Mouse (Mus musculus) cerebellum, adult 2 months (tissue): ENCODE results near the gene Atg4b. TPM values are rescaled to one million over a fixed set of nuclear protein-coding genes. Genes with fewer than 3 reads are reported as not detected.

ENCODE experiments used
- DNase-seq, 2 experiments: peaks; one replicate each; pipeline ENCODE4 v3.0.0; 2021
- H3K27ac ChIP-seq: fragments of 200-500 bp; 2 replicates; pipeline ENCODE4 v1.5.1; 2012; ENCODE audit warnings: low read length, control low read depth, inconsistent platforms; ENCODE audit not compliant: insufficient read depth
- H3K27me3 ChIP-seq: fragments of 200-500 bp; 2 replicates; pipeline ENCODE4 v1.6.1; 2012; ENCODE audit warnings: inconsistent platforms, mild to moderate bottlenecking, low read length, moderate library complexity; ENCODE audit not compliant: control insufficient read depth, insufficient read depth
- H3K4me1 ChIP-seq: fragments of 200-500 bp; 2 replicates; pipeline ENCODE4 v1.6.1; 2011; ENCODE audit warnings: low read length; ENCODE audit not compliant: control insufficient read depth, insufficient read depth
- H3K4me3 ChIP-seq: fragments of 200-500 bp; replicated peaks from 2 replicates; pipeline ENCODE3; 2011; ENCODE audit warnings: mild to moderate bottlenecking, low read depth, low read length, control low read depth; ENCODE audit not compliant: insufficient read depth
- CTCF ChIP-seq: fragments of 200-500 bp; IDR thresholded peaks from 2 replicates; pipeline ENCODE4 v1.5.1; 2011; ENCODE audit warnings: low read depth, mild to moderate bottlenecking, control low read depth, low read length, moderate library complexity, borderline replicate concordance; ENCODE audit not compliant: insufficient read depth
- POLR2A ChIP-seq: fragments of 200-500 bp; IDR thresholded peaks from 2 replicates; pipeline ENCODE4 v1.6.1; 2011; ENCODE audit warnings: low read length, control low read depth, borderline replicate concordance; ENCODE audit not compliant: insufficient read depth
- WGBS: fragments of 180-500 bp; shearing (Covaris S2); methylation state at CpG from one replicate; pipeline ENCODE4 v1.1.7; 2018; 5-methylcytosine and 5-hydroxymethylcytosine counted together
- polyA plus RNA-seq: library from polyadenylated mRNA; depleted of rRNA; stranded (reverse); fragments of >200 nt; gene quantifications from 2 replicates; pipeline ENCODE4 v1.2.3, GENCODE M21; 2012; rRNA removed

Atg4b gene
- 65.8 and 72.0 TPM in 2 replicates for polyA plus RNA-seq

GRCm38 (mm10) chr1:93751290-93751689 is at the start of gene Atg4b:
Gene Atg4b (plus strand): TSS chr1:93751500.
- no peak for DNase-seq
- no peak within 1 kb of the TSS for H3K4me3 ChIP-seq
- WGBS, result 79% methylated on average over 6 of the region's 6 CpGs
- H3K27ac ChIP-seq, result no peak within 1 kb of the TSS
- H3K27me3 ChIP-seq, result no peaks in the 10 kb centered on the region
- TF ChIP-seq POLR2A, result no peak
- no peak for TF ChIP-seq CTCF
- H3K4me1 ChIP-seq, result no peaks in the 10 kb centered on the region; the same call in 1 of the 2 replicates

DNA sequence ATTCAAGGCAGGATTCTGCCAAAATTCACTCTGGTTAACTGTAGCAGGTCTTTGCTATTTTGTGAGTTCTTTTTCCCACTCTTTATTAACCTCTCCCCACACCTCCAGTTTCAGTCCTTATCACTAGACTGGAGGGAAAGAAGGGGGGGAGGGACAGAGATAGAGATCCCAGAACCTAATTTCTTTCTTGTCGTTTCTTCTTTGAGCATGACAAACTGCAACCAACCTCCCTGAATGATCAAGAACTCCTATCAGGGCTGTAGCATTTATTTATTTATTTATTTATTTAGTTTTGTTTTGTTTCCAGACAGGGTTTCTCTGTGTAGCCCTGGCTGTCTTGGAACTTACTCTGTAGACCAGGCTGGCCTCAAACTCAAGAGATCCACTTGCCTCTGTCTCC is 49.2 kb upstream of the Atg4b start:
- peaks cover 3% of the 10 kb centered on the region; the same call in 1 of the 2 replicates for H3K4me1 ChIP-seq
- H3K27me3 ChIP-seq, result no peaks in the 10 kb centered on the region; the same call in 1 of the 2 replicates
- no peak for DNase-seq
- H3K4me3 ChIP-seq, result no peak overlapping the region
- WGBS, result 91% methylated on average over 1 of the region's 1 CpGs
- H3K27ac ChIP-seq, result no peak overlapping the region
- no peak for TF ChIP-seq POLR2A
- TF ChIP-seq CTCF, result no peak

DNA sequence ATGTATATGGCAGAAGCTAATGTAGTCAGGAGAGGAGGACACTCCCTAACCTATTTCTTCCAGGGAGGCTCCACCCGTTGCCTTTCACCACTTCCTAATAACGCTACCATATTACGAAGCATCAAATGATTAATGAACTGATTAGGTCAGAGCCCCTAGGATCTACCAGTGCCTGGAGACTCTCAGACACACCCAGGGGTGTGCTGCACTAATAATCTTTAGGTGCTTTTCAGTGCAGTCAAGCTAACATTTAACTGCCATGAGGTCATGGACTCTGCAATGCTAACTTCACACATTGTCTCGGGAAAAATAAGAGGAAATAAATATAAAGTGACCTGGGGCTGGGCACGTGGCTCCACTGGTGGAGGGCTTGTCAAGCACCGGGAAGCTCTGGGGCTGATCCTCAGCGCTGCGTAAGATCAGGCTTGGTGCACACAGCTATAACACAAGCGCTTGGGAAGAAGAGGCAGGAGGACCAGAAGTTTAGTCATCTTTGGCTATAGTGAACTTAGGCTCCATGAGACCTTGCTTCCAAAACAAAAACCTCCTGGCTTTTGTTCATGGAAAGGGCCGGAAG is 47.7 kb upstream of the Atg4b start:
- Histone ChIP-seq H3K27me3 (no peaks in the 10 kb centered on the region; the same call in 1 of the 2 replicates), H3K4me3 (no peak overlapping the region), H3K27ac (no peak overlapping the region), H3K4me1 (peaks cover 3% of the 10 kb centered on the region; the same call in 1 of the 2 replicates)
- no peak for DNase-seq
- WGBS, result 93% methylated on average over 10 of the region's 10 CpGs
- TF ChIP-seq CTCF (no peak), POLR2A (no peak)

- 27% methylated on average over 9 of the region's 9 CpGs for WGBS
- Histone ChIP-seq H3K4me3 (no peak overlapping the region), H3K4me1 (peaks cover 3% of the 10 kb centered on the region; the same call in 1 of the 2 replicates), H3K27me3 (no peaks in the 10 kb centered on the region; the same call in 1 of the 2 replicates), H3K27ac (no peak overlapping the region)
- DNase-seq, result no peak
- TF ChIP-seq CTCF, result no peak
- no peak for TF ChIP-seq POLR2A
These were observed 47.0 kb upstream of the Atg4b start for GRCm38 (mm10) chr1:93704341-93704740.

- no peak for DNase-seq
- H3K4me3 ChIP-seq, result no peak overlapping the region
- WGBS, result 80% methylated on average over 3 of the region's 3 CpGs
These were observed 45.9 kb upstream of the Atg4b start for GRCm38 (mm10) chr1:93705389-93705788.

DNA sequence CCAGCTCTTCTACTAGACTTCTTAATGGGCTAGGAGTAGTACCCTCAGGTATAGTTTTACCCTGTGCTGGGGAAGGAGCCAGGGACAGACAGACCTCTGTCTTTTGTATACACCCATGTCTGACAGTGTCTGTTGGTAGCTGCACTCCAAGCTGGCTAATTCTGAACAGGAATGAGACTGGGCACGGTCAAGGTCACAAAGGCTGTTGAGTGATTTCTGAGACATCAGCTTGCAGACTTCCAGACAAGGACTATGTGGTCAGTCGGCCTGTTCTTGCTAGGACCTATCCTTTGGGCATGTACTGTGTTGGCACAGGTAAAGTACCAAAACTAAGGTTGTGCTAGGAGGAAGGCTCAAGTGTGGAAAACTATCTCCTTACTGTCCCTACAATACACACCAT is 35.1 kb upstream of the Atg4b start:
- Histone ChIP-seq H3K4me3 (no peak overlapping the region), H3K27ac (no peak overlapping the region), H3K4me1 (no peaks in the 10 kb centered on the region), H3K27me3 (no peaks in the 10 kb centered on the region)
- DNase-seq, result no peak
- 96% methylated on average over 2 of the region's 2 CpGs for WGBS
- no peak for TF ChIP-seq POLR2A
- TF ChIP-seq CTCF, result no peak

More at GRCm38 (mm10) chr1:93705389-93705788, 45.9 kb upstream of the Atg4b start:
- Histone ChIP-seq H3K27me3 (no peaks in the 10 kb centered on the region; the same call in 1 of the 2 replicates), H3K4me1 (peaks cover 3% of the 10 kb centered on the region; the same call in 1 of the 2 replicates), H3K27ac (no peak overlapping the region)
- TF ChIP-seq POLR2A (no peak), CTCF (no peak)

DNA sequence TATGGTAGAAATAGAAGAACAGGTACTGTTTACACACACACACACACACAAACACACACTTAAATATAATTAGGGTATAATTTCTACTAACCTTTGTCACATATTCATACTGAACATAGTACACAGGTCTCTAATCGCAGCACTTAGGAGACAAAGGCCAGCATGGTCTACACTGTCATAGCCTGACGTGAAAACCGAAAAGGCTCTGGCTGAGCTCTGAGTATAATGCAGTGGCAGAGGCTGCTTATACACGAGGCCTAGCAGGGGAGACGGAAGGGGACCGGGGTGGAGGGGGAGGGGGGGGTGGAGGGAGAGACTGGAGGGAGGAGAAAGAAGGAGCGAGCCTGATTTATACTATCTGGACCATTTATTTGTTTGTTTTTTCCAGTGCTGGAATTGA is 29.7 kb upstream of the Atg4b start:
- Histone ChIP-seq H3K27me3 (no peaks in the 10 kb centered on the region), H3K27ac (no peak overlapping the region), H3K4me1 (peaks cover 5% of the 10 kb centered on the region), H3K4me3 (no peak overlapping the region)
- no peak for DNase-seq
- TF ChIP-seq CTCF (no peak), POLR2A (no peak)
- 72% methylated on average over 7 of the region's 7 CpGs for WGBS

DNA sequence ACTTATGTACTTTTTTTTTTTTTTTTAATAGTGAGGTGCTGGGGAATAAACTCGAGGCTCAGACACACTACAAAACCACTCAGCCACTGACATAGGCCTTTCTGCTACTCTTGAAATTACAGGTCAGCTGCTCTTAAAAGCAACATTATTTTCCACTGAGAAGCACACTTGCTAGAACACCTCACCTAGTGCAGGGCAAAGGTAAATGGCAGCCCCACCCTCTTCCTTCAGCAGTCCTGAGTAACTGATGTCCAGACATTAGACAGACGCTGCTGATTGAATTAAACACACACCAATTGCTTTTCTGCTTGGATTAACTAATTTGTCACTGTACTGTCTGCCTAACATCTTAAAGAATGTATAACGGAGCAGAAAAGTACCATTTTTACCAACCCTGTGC is 26.7 kb upstream of the Atg4b start:
- Histone ChIP-seq H3K4me3 (no peak overlapping the region), H3K27me3 (no peaks in the 10 kb centered on the region), H3K4me1 (peaks cover 5% of the 10 kb centered on the region), H3K27ac (no peak overlapping the region)
- TF ChIP-seq POLR2A (no peak), CTCF (no peak)
- WGBS, result 68% methylated on average over 3 of the region's 3 CpGs
- no peak for DNase-seq

DNA sequence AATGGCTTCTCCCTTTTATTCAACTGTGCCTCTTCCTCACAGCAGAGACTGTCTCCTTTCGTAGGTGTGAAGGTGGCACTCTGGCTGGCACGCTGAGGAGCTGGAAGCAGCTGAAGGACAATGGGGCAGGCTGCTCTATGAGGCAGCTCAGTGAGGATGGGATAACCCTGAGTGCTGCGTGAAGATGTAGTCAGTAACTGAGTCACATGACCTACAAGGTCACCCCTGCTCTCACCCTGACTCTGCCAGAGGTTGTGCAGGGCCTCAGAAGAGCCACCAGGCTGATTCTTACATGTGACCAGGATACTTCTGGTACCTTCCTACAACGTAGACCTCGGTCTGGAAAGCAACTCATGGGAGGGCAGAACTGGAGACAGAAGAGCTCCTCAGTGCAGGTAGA is 25.6 kb upstream of the Atg4b start:
- Histone ChIP-seq H3K4me1 (peaks cover 5% of the 10 kb centered on the region), H3K27me3 (no peaks in the 10 kb centered on the region), H3K4me3 (no peak overlapping the region), H3K27ac (no peak overlapping the region)
- 84% methylated on average over 5 of the region's 5 CpGs for WGBS
- no peak for TF ChIP-seq CTCF
- TF ChIP-seq POLR2A, result no peak
- DNase-seq, result no peak
